Mouse (Mus musculus) kidney, postnatal 0 days (tissue): ENCODE data around the gene Med25. TPM values are rescaled to one million over a fixed set of nuclear protein-coding genes. Genes with fewer than 3 reads are reported as not detected.
"Not testable (repeated sequence)": the region's sequence is repeated elsewhere in the genome, so short reads cannot be mapped to it uniquely, and the experiment has no call there.

Experiments
- ATAC-seq: fragments of 200-750 bp; cut with Nextera tagmentation; replicated peaks from 2 replicates; pipeline ENCODE4 v1.8.0; 2017; ENCODE audit warnings: low read depth, moderate number of reproducible peaks, moderate TSS enrichment, moderate library complexity; ENCODE audit not compliant: low FRiP score
- DNase-seq: peaks from one replicate; pipeline ENCODE4 v3.0.0-alpha.2; 2016; ENCODE audit warnings: low spot score
- H3K27ac ChIP-seq: fragments of 300-500 bp; sonication (generic); 2 replicates; pipeline ENCODE4 v1.5.1; 2014; ENCODE audit warnings: mild to moderate bottlenecking
- H3K27me3 ChIP-seq: fragments of 300-500 bp; sonication (generic); 2 replicates; pipeline ENCODE4 v1.6.1; 2014; ENCODE audit warnings: low read length, mixed read lengths; ENCODE audit not compliant: insufficient read depth
- H3K36me3 ChIP-seq: fragments of 300-500 bp; sonication (generic); 2 replicates; pipeline ENCODE4 v1.6.1; 2014; ENCODE audit warnings: low read length, mixed read lengths; ENCODE audit not compliant: insufficient read depth
- H3K4me1 ChIP-seq: fragments of 300-500 bp; sonication (generic); replicated peaks from 2 replicates; pipeline ENCODE4 v1.6.1; 2014; ENCODE audit warnings: antibody characterized with exemption, low read length, mixed read lengths; ENCODE audit not compliant: insufficient read depth
- H3K4me2 ChIP-seq: fragments of 300-500 bp; sonication (generic); 2 replicates; pipeline ENCODE4 v1.6.1; 2014; ENCODE audit warnings: mild to moderate bottlenecking, low read length, moderate library complexity, mixed read lengths
- H3K4me3 ChIP-seq: fragments of 300-500 bp; sonication (generic); replicated peaks from 2 replicates; pipeline ENCODE4 v1.5.1; 2014; ENCODE audit warnings: low read depth, low read length
- H3K9ac ChIP-seq: fragments of 300-500 bp; sonication (generic); 2 replicates; pipeline ENCODE4 v1.6.1; 2014; ENCODE audit warnings: low read depth, low read length
- H3K9me3 ChIP-seq: fragments of 300-500 bp; sonication (generic); replicated peaks from 2 replicates; pipeline ENCODE4 v1.6.1; 2016; ENCODE audit warnings: low read length, inconsistent platforms, mixed read lengths
- CTCF ChIP-seq: IDR thresholded peaks from 2 replicates; pipeline ENCODE4 v1.5.1; 2016; ENCODE audit warnings: antibody characterized with exemption, low read depth, mild to moderate bottlenecking, moderate library complexity
- WGBS: fragments of 180-500 bp; shearing (Covaris S2); extraction: QIAGEN DNeasy Blood & Tissue Kit; methylation state at CpG from one replicate; pipeline ENCODE4 v1.1.7; 2014; 5-methylcytosine and 5-hydroxymethylcytosine counted together
- polyA plus RNA-seq: library from polyadenylated mRNA; unstranded; fragments of >200 nt; fragmentation: Nextera tagmentation; extraction: Ambion mirVana; gene quantifications from 2 replicates; pipeline ENCODE4 v1.2.1, GENCODE M21; 2015

Med25 gene
- polyA plus RNA-seq, 1 experiment from 2014 or later = 91.4 TPM

- H3K4me2 ChIP-seq, H3K36me3 ChIP-seq, H3K9me3 ChIP-seq, ATAC-seq, H3K27me3 ChIP-seq, H3K9ac ChIP-seq, H3K27ac ChIP-seq, DNase-seq, H3K4me3 ChIP-seq: not testable (repeated sequence)
- TF ChIP-seq CTCF = peak; percentile 41; the same call in 1 of the 2 replicates
- peaks cover 18% of the 10 kb centered on the region for H3K4me1 ChIP-seq
- 87% methylated on average over 2 of the region's 2 CpGs for WGBS
Measured at GRCm38 (mm10) chr7:44871774-44872173, 20.7 kb downstream of the Med25 start.

GRCm38 (mm10) chr7:44871181-44871580 is 21.3 kb downstream of the Med25 start:
- 79% methylated on average over 1 of the region's 1 CpGs for WGBS
- H3K4me1 ChIP-seq = peaks cover 24% of the 10 kb centered on the region
- no peaks in the 10 kb centered on the region; the same call in 1 of the 2 replicates for H3K36me3 ChIP-seq
- no peak for TF ChIP-seq CTCF
- ATAC-seq = no peak
- no peak for DNase-seq
- no peak overlapping the region for H3K27ac ChIP-seq
- no peaks in the 10 kb centered on the region for H3K9me3 ChIP-seq
- H3K9ac ChIP-seq = no peak overlapping the region
- H3K27me3 ChIP-seq = no peaks in the 10 kb centered on the region
- no peak overlapping the region for H3K4me2 ChIP-seq
- no peak overlapping the region for H3K4me3 ChIP-seq

- no peak for ATAC-seq
- whole genome bisulfite sequencing = 76% methylated on average over 6 of the region's 6 CpGs
- Histone ChIP-seq H3K27ac (peak overlapping the region; percentile 100), H3K9me3 (no peaks in the 10 kb centered on the region), H3K4me2 (peak overlapping the region; percentile 55), H3K36me3 (peaks cover 4% of the 10 kb centered on the region; the same call in 1 of the 2 replicates), H3K27me3 (no peaks in the 10 kb centered on the region), H3K4me3 (peak overlapping the region; percentile 96; the same call in 1 of the 2 replicates), H3K4me1 (peaks cover 30% of the 10 kb centered on the region), H3K9ac (0 out of 2 replicates have a peak overlapping the region, but pooled peaks have one; percentile 15)
- TF ChIP-seq CTCF = no peak
- no peak for DNase-seq
Measured at GRCm38 (mm10) chr7:44870614-44871013, 21.9 kb downstream of the Med25 start.

GRCm38 (mm10) chr7:44869697-44870528 is 22.6 kb downstream of the Med25 start, which contains the start of gene Ptov1:
Gene Ptov1, minus strand, starts transcription at chr7:44869788.
- Histone ChIP-seq H3K4me1 (peaks cover 33% of the 10 kb centered on the region), H3K4me2 (peak within 1 kb of the TSS; percentile 55), H3K9me3 (no peaks in the 10 kb centered on the region), H3K36me3 (peaks cover 11% of the 10 kb centered on the region; the same call in 1 of the 2 replicates), H3K9ac (peak within 1 kb of the TSS; percentile 100), H3K4me3 (peak within 1 kb of the TSS; percentile 96), H3K27me3 (no peaks in the 10 kb centered on the region), H3K27ac (peak within 1 kb of the TSS; percentile 100)
- no peak; the same call in 1 of the 2 replicates for TF ChIP-seq CTCF
- DNase-seq (peak; percentile 100), ATAC-seq (peak; percentile 91)
- 4% methylated on average over 29 of the region's 29 CpGs for WGBS

GRCm38 (mm10) chr7:44868919-44869696 is 23.4 kb downstream of the Med25 start:
- H3K36me3 ChIP-seq = peaks cover 16% of the 10 kb centered on the region
- TF ChIP-seq CTCF = 0 out of 2 replicates have a peak, but pooled peaks have one; percentile 2
- H3K27me3 ChIP-seq = no peaks in the 10 kb centered on the region
- H3K9me3 ChIP-seq = no peaks in the 10 kb centered on the region
- peak; percentile 31 for ATAC-seq
- peak overlapping the region; percentile 100 for H3K27ac ChIP-seq
- under 1% methylated on average over 89 of the region's 108 CpGs for WGBS
- H3K4me1 ChIP-seq = peaks cover 33% of the 10 kb centered on the region
- H3K9ac ChIP-seq = peak overlapping the region; percentile 100
- peak overlapping the region; percentile 96 for H3K4me3 ChIP-seq
- peak overlapping the region; percentile 55 for H3K4me2 ChIP-seq
- DNase-seq = peak; percentile 84

GRCm38 (mm10) chr7:44868465-44868864 is 24.0 kb downstream of the Med25 start:
- Histone ChIP-seq H3K9ac (peak overlapping the region; percentile 100), H3K9me3 (no peaks in the 10 kb centered on the region), H3K4me1 (peaks cover 33% of the 10 kb centered on the region), H3K4me3 (peak overlapping the region; percentile 96), H3K36me3 (peaks cover 22% of the 10 kb centered on the region), H3K27me3 (no peaks in the 10 kb centered on the region), H3K4me2 (peak overlapping the region; percentile 55), H3K27ac (peak overlapping the region; percentile 100)
- no peak for TF ChIP-seq CTCF
- peak; percentile 36 for DNase-seq
- no peak for ATAC-seq
- 3% methylated on average over 16 of the region's 16 CpGs for WGBS
